Mouse (Mus musculus) v-Abl transformed pro-B cells (cell line): ENCODE measurements around the gene Tmem63a.

Source experiments
- in situ Hi-C, 2 experiments: fragments of 400-800 bp; cut with MboI; formaldehyde crosslinking; loops; one replicate each; pipeline ENCODE4 v1.15.1; 2025; ENCODE audit not compliant: unreplicated experiment in 2 of 2

Gene Tmem63a

DNA sequence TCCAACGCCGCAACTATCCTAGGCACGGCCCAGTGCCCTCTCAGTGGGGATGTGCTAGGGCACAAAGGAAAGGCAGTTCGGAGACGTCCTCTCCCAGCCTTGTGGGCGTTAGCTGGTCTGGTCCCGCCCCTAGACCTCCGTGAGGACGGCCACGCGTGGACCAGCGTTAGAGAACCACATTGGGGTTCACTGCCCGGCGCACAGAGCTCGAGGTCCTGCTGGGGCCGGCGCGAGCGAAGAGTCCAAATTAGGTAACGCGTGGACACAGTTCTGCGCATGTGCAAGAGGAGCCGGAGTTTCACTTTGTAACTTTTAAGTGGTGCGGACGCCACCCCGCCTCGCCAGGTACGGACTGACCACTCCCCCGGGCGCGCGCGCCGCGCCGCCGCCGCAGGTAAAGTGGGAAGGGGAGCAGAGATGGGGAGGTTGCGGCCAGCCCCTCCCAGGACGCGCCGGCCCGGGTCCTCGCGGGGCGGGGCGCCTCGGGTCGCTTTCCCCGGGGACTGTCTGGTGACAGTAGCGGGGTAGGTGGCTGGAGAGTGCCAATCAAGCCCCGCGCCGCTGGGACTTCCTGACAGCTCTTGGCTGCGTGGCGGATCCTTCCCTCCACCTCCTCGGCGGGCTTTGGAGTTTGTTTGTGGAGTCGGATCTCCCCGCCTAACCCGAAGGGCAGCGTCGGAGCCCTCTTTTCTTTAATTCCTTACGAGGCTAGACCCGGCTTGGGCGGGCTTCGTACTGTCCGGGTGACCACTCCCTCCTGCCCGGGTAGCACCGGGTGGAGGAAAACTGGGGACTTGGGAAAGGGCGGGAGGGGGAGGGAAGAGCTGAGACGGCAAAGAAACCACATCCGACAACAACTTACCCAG is at the start of gene Tmem63a:
Gene Tmem63a, plus strand, starts transcription at position 179 of the 866 bp plus-strand sequence.
- in situ Hi-C loops = no loop called here

DNA sequence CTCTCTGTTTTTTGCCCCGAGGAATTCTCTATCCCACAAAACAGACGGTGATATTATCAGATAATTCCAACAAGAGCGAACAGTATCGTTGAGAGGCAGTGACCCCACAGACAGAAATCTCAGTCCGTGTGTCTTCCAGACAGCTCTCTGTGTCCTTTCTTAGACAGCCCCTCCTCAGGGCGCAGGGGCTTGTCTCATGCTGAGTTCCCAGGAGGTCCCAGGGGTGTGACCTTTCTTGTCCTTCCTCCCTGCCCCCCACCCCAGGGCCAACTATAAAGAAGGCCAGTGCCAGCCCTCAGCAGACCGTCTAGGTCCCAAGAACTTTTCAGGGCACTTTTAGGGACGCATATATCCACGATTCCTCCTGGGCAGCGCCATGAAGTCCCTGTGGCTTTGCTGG is 49.3 kb upstream of the Tmem63a start, which contains the start of gene Lefty2:
Gene Lefty2, plus strand, starts transcription at position 301 of the 400 bp plus-strand sequence.
- in situ Hi-C loops = loop anchor here in 1 of 2 experiments (10.0 to 25.0 kb wide), 3 partner anchors 344 to 944 kb away; partner anchors contain the start of gene Lbr

DNA sequence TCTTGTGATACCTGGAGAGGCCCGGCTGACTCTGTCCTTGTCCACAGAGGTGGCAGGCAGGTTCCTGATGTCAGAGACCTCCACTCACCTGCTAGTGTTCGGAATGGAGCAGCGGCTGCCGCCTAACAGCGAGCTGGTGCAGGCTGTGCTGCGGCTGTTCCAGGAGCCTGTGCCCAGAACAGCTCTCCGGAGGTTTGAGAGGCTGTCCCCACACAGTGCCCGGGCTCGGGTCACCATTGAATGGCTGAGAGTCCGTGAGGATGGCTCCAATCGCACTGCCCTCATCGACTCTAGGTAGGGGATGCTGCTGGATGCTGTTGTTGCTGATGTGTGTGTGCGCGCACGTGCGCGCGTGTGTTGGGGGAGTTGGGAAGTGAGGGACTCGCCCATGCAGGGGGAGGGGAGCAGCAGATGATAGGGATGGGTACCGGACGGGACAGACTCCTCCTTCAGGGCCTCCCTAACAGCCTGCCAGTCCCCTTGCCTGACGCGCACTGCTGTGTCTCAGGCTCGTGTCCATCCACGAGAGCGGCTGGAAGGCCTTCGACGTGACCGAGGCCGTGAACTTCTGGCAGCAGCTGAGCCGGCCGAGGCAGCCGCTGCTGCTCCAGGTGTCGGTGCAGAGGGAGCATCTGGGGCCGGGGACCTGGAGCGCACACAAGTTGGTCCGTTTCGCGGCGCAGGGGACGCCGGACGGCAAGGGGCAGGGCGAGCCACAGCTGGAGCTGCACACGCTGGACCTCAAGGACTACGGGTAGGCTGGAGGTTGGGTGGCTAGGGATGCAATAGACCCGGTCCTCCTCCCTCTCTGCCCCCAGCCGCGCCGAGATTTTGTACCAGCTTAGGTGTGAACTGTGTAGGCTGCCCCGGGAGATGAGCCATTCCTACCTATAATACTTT is 47.8 kb upstream of the Tmem63a start:
- in situ Hi-C loops = loop anchor here in 1 of 2 experiments (10.0 to 25.0 kb wide), 3 partner anchors 343 to 943 kb away; partner anchors contain the start of gene Lbr

DNA sequence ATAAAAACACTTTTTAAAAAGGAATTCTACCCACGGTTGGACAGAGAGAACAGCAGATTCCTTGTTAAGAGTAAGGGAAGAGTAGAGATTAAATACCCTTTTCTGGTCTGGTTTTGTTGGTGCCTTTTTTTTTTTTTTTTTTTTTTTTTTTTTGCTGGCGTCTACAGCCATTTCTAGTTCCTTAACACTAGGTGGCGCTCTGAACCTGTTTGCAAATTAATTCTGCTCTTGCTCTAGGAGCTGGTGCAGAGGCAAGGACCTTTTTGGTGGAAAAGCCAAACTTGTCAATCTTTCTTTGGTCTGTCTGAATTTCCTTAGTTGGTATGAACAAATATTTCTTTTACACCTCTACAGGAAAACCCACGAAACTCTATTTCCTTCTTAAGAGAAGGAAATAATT is 41.0 kb upstream of the Tmem63a start:
- in situ Hi-C loops = loop anchor here (5.0 to 25.0 kb wide), 4 partner anchors 71 to 961 kb away; no protein-coding TSS in a partner anchor

DNA sequence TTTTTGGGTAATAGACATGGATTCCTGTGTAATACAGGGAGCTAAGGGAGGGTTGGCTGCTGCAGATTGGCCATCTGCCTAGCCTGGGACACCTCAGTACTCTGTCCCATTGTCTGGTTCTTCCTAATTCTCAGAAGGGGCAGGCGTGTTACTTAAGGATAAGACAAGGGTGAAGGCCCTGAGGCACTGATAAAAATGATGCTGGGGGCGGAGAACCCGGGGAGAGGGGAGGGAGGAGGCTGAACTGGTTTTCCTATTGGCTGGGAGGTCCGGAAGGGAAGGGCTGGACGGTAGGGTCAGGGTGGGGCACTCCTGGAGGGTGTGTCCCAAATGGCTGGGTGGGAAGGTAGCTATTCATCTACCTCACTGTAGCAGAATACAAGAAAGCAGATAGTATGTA is 39.2 kb upstream of the Tmem63a start:
- in situ Hi-C loops = loop anchor here (5.0 to 25.0 kb wide), 4 partner anchors 69 to 959 kb away; no protein-coding TSS in a partner anchor

DNA sequence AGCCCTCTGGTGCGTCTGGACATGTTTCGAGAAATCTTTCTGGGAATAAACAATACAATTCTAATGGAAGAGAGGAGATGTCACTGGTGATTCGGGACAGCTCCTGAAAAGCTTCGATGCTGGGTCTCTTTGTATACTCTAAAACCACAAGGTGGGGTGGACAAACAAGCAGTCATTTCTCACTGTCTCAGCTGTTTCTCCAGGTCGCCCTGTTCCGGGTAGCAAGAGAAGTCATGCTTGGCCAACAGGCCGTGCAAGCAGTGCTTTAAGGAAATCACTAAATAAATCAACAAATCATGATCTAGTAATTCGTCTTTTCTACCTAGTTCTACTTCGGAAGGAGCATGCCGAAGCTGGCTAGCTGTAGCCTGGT is 38.5 kb upstream of the Tmem63a start:
- in situ Hi-C loops = loop anchor here (5.0 to 25.0 kb wide), 4 partner anchors 69 to 959 kb away; no protein-coding TSS in a partner anchor

DNA sequence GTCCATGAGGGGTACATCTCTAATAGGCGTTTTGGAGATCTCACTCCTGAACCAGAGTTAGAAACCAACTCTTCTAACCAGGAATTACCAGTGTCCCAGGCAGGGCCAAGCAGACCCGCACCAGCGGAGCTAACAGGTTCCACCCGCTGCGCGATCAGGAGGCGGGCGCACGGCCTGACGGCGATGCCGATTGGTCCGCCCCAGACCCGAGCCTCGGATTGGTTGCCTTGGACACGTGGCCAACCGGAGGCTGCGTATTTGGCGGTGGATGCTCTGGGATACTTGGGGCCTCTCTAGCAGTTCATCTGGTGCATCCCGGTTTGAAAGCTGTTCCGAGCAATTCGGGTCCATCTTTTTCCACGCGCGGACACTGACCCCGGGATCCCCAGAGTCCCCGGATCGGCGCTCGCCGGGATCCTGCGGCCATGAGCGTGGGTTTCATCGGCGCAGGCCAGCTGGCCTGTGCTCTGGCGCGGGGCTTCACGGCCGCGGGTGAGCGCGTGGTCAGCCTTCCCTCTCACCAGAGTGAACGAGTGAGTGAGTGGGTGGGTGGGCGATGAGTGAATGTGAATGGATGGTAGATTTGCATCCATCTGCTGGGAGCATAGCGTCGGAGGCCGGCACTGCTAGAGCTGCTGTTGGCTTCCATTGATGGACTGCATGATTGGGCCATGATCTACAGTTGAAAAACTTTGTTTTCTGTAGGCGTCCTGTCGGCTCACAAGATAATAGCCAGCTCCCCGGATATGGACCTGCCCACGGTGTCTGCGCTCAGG is 37.9 kb upstream of the Tmem63a start, which contains the start of gene Pycr2:
Gene Pycr2, plus strand, starts transcription at position 255 of the 776 bp plus-strand sequence.
- in situ Hi-C loops = loop anchor here (5.0 to 25.0 kb wide), 4 partner anchors 68 to 958 kb away; no protein-coding TSS in a partner anchor

DNA sequence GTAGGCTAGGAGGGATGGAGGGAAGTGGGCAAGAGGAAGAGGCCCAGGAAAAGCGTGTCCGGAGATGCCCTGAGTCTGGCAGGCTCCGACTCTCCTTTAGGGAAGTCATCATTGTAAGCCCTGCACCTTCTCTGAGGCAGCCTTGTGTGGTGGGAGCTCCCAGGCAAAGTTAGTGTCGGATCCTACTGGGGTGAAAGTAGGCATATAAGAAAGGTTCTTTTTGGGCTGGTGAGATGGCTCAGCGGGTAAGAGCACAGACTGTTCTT is 37.4 kb upstream of the Tmem63a start:
- in situ Hi-C loops = loop anchor here (5.0 to 25.0 kb wide), 4 partner anchors 68 to 958 kb away; no protein-coding TSS in a partner anchor

DNA sequence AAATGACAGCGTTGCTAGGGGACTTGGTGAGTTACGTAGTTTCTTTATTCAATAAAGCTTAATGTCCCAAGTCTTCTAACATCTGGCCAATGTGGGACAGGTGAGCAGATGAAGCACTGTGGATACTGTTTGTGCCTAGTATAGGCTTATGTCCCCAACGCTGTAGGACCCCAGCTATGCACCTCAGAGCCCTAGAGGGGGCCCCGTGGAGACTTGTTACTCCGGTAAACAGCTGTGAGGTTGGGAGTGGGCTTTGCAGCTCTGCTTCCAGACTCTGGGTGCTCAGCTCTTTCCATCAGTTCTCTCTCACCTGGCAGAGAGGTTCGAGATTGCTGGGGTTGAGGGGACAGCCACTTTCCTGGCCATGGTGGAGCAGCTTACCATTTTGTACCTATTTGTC is 36.8 kb upstream of the Tmem63a start:
- in situ Hi-C loops = loop anchor here in 1 of 2 experiments (10.0 to 25.0 kb wide), 2 partner anchors 319 to 957 kb away; no protein-coding TSS in a partner anchor

DNA sequence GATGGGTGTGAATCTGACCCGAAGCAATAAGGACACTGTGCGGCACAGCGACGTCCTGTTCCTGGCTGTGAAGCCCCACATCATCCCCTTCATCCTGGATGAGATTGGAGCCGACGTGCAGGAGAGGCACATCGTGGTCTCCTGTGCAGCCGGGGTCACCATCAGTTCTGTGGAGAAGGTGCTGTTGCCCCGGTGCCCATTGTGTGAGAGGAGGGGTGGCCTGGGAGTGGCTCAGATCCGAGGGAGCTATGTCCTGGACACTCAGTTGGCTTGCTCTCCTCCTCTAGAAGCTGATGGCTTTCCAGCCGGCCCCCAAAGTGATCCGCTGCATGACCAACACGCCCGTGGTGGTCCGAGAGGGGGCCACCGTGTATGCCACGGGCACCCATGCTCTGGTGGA is 36.3 kb upstream of the Tmem63a start:
- in situ Hi-C loops = loop anchor here in 1 of 2 experiments (10.0 to 25.0 kb wide), 2 partner anchors 319 to 956 kb away; no protein-coding TSS in a partner anchor

DNA sequence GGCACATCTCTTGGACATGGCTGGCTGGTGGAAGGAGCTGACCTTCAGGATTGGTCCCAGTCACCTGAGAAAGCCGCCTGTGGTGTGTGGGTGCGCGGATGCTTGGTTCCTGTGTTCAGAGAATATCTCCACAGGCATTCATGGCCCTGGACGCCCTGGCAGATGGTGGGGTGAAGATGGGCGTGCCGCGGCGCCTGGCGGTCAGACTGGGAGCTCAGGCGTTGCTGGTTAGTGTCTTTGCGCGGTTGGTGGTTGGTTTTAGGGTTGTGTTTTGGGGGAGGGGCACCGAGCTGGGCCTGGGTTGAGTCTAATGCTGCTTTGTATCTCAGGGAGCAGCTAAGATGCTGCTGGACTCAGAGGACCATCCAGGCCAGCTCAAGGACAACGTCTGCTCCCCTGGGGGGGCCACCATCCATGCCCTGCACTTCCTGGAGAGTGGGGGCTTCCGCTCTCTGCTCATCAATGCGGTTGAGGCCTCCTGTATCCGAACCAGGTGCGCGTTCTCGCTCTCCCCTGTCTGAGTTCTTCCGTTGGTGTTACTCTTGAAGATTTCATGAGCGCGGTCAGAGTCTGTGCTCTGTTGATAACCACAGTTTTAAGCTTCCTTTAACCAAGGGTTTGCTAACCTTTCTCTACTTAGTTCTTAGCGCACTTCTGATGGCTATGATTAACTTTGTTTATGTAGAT is 35.5 kb upstream of the Tmem63a start:
- in situ Hi-C loops = loop anchor here in 1 of 2 experiments (10.0 to 25.0 kb wide), 2 partner anchors 318 to 956 kb away; no protein-coding TSS in a partner anchor

DNA sequence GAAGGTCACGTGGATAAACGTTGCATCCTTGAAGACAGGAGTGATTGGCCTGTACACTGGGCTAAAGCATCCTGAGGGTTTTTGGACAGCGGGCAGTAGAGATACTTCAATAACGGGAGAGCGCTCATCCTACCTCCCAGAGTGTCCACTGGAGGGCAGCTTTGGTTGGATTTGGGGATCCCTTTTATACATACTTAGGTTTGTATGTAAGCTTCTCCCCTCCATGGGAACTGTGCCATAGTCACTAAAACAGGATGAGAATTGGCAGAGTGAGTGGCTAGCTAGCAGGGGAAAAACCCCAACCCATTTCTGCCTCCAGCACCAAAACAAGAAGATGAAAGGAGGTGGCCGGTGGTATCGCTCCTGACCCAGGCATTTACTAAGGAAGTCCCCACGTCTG is 31.0 kb upstream of the Tmem63a start:
- in situ Hi-C loops = loop anchor here in 1 of 2 experiments (5.0 to 25.0 kb wide), 2 partner anchors 34 to 951 kb away; no protein-coding TSS in a partner anchor

DNA sequence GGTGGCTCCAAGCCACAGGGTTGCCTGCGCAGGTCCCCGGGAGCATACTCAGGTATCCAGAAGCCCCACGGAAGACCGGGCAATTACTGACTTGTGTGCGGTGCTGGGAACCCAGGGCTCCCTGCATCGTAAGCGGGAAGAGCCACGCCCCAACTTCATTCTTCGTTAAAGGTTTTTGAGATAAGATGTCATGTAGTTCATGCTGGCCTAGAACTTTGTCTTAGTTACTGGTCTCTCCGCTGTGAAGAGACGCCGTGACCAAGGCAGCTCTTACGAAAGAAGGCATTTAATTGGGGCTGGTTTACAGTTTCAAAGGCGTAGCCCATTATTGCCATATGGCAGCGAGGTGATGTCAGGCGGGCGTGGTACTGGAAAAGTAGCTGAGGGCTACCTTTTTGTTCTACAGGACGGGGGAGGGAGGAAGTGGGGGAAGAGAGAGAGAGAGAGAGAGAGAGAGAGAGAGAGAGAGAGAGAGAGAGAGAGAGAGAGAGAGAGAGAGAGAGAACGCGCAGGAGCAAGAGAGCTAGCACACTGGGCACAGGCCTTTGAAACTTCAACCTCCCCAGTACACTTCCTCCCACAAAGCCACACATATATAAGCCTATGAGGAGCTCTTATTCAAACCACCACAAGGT is 30.4 kb upstream of the Tmem63a start:
- in situ Hi-C loops = loop anchor here in 1 of 2 experiments (5.0 to 25.0 kb wide), 2 partner anchors 34 to 951 kb away; no protein-coding TSS in a partner anchor

DNA sequence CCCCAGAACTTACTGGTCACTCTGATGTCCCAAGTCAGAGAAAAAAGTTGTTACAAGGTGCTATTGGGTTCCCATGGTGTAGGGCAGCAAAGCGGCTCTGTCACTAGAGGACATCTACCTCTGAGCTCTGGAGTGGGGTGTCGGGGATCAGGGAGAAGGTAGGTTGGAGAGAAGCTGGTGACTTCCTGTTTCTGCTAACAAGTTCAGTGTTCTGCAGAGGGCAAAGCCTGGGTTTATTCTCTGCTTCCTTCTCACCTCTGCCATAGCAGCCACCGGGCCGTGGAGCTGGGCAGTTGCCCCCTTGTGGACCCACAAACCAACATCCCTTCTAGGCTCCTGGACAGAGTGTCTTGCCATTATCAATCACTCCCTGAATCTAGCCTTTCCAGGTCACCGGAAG is 29.4 kb upstream of the Tmem63a start:
- in situ Hi-C loops = loop anchor here in 1 of 2 experiments (5.0 to 25.0 kb wide), 2 partner anchors 35 to 950 kb away; no protein-coding TSS in a partner anchor

DNA sequence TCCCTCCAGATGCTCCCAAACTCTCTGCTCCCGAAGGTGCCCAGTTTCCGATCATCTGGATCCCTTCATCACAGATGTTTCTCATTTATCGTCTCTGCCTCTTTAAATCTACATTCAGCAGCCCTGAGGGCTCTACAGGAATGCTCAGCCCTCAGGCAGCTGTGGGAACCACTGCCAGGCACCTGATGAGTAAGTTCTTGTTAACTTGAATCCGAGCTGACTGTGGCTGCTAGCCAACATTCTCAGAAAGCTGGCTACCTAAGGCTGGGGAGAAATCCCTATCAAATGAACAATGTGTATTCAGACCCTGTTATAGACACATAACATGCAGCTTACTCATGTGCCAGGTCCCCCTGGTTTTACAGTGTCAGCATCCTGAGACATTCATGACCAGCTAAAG is 28.3 kb upstream of the Tmem63a start:
- in situ Hi-C loops = loop anchor here in 1 of 2 experiments (5.0 to 25.0 kb wide), 2 partner anchors 36 to 949 kb away; no protein-coding TSS in a partner anchor

DNA sequence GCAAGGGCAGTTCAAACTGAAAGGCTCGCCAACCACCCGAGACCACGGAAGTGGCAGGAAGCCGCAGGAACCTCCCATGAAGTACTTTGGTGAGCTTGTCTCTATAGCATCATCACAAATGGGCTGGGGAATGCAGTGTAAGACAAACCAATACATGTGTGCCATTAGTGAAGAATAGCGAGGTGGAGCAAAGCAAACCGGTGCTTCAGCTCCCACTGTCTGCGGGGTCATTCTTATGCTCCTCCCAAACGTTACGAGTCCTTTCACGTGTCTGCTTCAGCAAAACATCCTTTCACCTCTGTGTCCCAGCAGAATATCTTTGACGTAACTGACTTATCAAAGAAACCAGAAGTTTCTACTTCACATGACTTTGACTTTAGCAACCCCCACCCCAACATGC is 25.7 kb upstream of the Tmem63a start:
- in situ Hi-C loops = loop anchor here in 1 of 2 experiments (25.0 kb wide), 1 partner anchor 946 kb away; no protein-coding TSS in a partner anchor

DNA sequence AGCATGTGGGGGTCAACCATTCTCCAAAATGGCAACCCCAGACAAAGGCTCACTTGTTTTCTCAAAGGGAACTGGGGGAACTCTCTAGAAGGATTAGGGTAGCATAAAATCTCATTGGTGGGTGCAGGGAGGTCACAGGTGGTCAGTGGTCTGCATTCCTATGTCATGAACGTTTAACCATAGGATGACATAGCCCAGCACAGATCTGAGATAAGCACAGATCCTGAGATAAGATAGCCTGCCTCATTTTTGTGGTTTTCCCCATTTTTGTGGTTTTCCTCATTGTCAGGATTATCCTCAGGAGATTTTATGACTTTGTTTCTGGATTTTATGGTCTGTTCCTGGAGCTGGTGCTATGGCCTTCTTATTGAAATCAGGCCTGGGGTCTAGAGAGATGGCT is 25.1 kb upstream of the Tmem63a start:
- in situ Hi-C loops = loop anchor here in 1 of 2 experiments (25.0 kb wide), 1 partner anchor 945 kb away; no protein-coding TSS in a partner anchor

DNA sequence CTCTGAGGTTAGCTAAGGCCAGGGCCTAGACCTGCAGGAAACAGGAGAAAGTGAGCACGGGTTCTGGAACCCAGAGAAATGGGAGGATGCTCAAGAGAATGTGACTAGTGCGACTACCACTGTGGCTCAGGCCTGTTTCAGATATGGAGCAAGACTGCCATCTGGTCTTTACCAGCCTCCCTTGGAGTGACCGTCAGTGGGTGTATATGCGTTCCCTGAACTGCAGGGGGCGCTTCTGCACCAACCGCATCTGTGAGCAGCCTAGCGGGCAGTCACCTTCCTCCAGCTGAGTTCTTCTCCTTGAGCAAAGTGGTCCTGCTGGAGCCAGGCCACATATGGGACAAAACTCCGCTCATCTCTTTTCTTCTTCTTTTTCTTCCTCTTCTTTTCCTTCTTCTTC is 22.5 kb upstream of the Tmem63a start:
- in situ Hi-C loops = loop anchor here in 1 of 2 experiments (25.0 kb wide), 1 partner anchor 943 kb away; no protein-coding TSS in a partner anchor
